Mouse (Mus musculus): ENCODE data around the gene Avil.
A peak's percentile ranks its signal among the peaks of the same experiment; 100 is the strongest.

The Avil gene

DNA sequence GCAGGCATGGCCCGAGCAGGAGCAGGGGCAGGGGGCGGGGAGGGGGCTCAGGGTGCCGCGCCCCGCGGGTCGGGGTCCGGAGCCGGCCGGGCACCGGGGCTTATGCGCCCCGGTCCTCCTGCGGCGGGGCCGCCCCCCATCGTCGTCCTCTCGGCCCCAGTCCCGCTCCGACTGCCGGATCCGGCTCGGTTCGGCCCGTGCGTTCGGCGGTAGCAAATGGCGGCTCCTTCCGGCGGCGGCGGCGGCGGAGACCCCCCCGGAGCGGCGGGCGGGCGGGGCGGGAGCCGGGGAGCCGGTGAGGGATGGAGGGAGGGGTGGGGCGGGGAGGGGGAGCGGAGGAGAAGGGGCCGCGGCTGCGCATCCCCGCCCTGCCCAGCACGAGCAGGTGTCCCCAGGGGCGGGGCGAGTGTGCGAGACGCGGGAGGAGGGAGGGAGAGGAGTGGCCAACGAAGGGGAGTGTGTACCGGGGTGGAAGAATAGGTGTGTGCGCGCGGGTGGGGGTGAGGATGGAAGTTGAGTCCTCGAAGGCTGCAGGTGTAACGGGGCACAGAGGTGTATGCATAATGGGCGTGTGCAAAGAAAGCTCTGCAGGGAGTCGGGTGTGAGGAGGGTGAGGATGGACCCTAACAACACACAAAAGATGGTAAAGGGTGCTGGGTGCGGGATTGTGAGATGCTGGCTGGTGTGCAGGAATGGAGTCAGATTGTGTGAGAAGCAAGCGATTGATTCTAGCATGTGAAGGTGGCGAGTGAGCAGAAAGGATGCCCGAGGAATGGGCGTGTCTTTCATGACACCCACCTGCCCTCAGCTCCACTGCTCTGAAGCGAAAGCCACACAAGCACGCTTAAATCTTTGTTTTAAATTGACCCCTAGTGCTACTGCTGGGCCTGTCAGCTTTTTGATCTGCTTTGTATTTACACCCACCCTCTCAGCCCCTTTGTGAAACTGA, 59.7 kb downstream of the Avil start, which contains the start of gene March9:
March9 (minus strand) TSS at position 217 of the 949 bp plus-strand sequence.
- DNase-seq, result peak; percentile 97

DNA sequence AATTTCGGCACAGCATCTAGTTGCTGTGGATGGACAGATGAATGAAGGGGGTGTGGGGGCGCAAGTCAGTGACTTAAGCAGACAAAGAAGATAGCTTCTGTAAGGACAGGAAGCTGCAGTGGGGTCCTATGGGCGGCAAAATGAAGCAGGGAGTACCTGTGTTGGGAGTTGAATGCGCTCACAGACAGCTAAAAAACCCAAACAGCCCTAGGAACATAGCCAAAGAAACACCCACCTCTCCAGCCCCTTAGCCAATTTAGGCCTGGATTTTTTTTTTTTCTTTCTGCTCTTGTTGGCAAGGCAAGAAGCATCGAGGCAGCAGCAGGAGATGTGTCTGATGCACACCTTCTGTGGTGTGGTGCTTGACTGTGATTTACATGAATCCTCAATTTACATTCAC, 60.6 kb downstream of the Avil start:
- peak; percentile 89 for DNase-seq

DNA sequence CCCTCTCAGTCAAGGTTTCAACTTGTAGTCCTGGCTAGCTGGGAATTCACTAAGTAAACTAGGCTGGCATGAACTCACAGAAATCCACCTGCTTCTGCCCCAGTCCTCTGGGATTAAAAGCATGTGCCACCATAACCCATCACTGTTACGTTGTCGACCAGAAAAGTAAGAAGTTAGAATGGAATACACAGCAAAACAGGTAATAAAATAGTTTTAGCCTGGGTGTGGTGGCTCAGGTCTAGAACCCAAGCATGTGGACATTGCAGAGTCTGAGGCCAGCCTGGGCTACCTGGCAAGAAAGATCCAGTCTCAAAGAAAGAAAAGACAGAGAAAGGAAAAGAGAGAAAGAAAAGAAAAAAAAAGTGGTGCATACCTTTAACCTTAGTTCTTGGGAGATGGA, 61.0 kb downstream of the Avil start:
- DNase-seq, result peak; percentile 69

DNA sequence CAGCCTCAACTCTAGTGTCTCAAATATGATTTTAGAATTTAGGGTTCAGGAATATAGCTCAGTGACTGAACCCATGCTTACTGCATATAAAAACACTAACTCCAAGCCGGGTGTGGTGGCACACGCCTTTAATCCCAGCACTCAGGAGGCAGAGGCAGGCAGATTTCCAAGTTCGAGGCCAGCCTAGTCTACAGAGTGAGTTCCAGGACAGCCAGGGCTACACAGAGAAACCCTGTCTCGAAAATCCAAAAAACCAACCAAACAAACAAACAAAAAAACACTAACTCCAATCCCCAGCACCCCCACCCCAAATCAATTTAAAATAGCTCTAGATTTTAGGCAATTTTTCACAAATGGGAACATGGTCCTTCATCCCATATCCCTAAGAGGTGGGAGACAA, 61.6 kb downstream of the Avil start:
- DNase-seq, result peak; percentile 88

DNA sequence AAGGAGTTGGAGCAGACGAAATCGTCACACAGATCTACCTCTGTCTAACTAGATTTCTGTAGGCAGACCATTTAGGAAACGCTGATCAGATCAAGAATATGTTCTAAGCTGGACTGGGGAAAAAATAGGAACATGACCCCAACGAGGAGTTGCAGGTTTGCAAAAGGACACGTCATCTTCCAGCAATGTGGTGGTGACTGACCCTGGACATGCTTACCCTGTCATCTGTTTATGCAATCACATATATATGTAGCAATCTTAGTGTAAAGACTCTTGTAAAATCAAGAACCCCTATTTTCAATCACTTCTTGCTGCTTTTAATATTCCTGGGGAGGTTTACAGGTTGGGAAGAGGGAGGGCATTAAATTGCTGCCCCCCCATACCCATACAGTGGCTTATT, 62.0 kb downstream of the Avil start:
- peak; percentile 78 for DNase-seq

DNA sequence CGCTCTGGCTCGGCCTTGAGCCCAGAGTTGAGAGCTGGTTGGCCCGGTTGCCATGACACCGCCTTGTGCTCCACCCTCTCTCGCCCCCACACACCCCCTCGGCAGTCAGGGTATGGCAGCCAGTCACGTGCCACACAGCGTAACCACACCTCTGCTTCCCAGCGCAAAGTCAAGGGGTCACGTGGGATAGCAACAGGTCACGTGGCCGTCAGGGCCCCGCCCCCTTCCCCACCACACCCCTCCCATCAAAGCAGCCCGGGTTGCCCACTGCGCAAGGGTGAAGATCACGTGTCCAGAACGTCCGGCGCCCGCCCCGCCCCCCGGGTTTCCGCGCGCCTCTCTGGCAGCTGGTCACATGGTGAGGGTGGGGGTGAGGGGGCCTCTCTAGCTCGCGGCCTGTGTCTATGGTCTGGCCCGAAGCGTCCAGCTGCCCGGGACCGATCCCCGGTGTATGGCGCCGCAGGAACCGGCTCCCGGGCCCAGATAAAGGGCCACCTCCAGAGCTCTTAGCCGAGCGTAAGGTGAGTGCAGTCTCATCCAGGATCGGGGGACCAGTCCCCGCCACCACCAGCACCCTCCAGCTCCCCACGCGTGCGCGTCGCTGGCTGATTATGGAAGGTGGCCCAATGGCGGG, 62.8 kb downstream of the Avil start, which contains the start of gene Cdk4:
Cdk4 (plus strand) TSS at position 296 of the 634 bp plus-strand sequence.
- DNase-seq, result peak; percentile 100

DNA sequence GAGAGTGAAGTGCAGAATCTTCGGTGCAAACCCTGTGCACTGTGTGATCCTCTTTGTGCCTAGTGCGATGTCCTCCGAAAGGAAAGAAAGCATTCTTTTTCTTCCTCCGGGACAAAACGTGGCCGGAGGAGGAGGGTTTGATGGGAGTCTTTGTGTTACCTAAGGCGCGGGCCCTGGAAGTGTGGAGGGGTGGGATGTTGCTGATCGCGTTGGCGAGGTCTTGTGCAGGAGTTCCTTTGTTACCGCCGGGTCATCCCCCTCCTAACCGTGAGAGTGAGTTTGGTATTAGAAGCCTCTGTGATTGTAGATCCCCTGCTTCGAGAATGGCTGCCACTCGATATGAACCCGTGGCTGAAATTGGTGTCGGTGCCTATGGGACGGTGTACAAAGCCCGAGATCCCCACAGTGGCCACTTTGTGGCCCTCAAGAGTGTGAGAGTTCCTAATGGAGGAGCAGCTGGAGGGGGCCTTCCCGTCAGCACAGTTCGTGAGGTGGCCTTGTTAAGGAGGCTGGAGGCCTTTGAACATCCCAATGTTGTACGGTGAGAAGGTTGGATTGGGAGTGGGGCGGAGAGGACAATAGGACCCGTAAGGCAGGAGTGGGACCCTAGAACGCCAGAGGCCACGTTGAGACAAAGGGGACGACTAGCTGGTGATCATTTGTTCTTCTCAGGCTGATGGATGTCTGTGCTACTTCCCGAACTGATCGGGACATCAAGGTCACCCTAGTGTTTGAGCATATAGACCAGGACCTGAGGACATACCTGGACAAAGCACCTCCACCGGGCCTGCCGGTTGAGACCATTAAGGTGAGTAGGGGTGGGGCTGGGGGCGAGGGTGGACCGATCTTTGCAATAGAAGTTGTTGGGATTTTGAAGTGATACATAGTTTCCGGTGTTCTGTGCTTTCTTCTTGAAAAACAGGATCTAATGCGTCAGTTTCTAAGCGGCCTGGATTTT, 63.7 kb downstream of the Avil start:
- peak; percentile 94 for DNase-seq

DNA sequence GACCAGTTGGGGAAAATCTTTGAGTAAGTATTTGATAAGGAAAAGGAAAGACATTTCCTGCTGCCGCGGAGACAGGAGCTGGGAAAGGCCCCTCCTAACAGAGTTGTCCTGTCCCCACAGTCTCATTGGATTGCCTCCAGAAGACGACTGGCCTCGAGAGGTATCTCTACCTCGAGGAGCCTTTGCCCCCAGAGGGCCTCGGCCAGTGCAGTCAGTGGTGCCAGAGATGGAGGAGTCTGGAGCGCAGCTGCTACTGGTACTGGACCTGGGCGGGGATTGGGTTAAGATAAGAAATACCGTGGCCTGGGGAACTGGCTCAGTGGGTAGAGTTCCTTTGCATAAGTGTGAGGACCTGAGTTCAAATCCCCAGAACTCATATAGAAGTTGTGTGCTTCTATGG, 65.5 kb downstream of the Avil start:
- DNase-seq, result peak; percentile 91

DNA sequence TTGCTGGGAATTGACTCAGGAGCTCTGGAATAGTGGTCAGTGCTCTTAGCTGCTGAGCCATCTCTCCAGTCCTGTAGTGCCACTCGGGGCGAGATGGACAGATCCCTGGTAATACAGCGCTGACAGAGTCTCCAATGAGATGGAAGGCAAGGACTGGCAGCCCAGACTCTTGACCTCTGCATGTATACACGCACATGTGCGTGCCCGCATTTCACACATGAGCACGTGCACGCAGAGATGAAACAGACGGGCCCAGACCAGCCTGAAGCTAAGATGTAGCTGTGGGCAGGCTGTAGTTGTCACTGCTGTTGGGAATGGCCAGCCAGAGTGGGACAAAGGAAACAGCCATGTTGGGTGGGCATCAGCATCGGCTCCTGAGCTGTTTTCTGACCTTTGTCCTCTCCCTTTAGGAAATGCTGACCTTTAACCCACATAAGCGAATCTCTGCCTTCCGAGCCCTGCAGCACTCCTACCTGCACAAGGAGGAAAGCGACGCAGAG, 66.1 kb downstream of the Avil start:
- DNase-seq, result peak; percentile 91

DNA sequence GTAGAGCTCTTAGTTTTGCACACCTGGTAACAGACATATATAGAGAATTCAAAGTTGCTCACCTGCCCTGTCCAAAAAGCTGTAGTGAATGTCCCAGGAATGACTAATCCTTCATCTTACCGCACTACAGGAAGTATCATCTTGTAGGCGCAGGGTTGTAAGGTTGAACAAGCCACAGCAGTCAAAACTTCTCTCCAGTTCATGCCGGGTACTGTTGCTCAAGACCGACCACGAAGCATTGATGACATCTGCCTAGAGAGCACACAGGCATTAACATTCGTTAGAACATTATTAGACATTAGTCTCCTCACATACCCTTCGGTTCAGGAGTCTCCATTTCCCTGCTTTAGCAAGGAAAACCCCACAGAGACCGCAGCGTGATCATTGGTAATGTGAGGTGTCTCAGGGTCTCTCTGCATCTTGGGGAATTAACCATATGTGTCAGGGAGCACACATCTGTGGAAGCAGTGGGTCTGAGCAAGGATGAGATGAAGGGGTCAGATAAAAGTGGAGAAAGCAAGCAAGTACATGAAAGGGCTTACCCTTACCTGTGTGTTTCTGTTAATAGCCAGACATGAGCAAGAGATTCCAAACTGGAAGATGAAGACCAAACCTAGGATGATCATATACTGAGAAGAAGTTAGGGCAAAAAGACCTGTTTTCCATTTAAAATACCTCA, 68.0 kb downstream of the Avil start:
- no peak for DNase-seq

DNA sequence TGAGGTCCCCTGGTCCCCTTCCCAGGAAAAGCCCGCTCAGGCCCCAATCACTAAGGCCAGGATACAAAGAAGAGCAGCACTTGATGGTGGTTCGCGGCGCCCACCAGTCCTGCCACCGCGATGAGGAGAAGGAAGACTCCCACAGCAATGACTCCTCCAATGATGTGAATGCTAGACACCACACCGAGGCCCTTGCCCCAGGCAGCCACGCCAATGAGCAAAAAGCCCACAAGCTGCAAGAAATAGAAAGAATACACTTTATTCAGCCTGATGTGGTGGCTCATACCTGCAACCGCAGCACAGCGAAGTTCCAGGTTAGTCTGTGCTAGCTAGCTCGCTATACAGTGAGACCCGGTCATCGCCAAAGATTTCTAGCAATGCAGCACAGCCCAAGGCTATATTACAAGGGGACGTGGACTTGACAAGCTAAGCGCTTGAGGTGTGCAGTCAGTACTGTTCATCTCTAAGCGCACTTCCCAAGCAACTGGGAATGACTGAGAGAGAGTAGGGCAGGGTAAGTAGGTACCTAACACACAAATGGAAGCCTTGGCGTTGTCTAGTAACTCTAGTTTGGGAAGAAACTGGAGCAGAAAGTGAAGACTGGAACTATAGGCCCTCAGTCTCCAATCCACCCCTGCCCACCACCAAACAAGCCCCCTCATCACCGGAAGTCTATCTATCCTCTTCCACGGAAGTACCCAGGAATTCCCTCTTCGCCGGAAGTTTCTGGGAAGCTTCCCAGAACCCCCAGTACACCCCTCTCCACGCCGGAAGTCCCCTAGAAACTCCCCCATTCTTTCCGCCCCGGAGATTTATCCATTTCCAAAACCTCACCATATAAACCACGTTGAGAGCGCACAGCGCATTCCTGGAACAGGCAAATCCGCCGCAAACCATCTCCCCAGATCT, 69.0 kb downstream of the Avil start:
- peak; percentile 91 for DNase-seq

All from heart, adult 11 months (tissue).